In genomic region chr10:69888399-69888798, GRCm38 (mm10) we compare ENCODE assay signal across 9 mouse cellular contexts.
A peak's percentile ranks its signal among the peaks of the same experiment; 100 is the strongest.
DNase-seq lines count a peak whose midpoint lies in the region; ATAC-seq lines count a peak whose summit lies in the region.
"Had no signal": no experiment of that assay in that cellular context is flagged by ENCODE, and none has a peak within 500 bp of the region (broad histone marks: within the 10 kb centered on the region; RNA-seq: fewer than 3 reads in every experiment).

No protein-coding gene starts in this region.

- peak overlapping the region; percentile 63 for H3K4me2 ChIP-seq in heart, embryonic 14.5 days (ENCODE audit: low read length)

- H3K27ac ChIP-seq in embryonic facial prominence, embryonic 10.5 days (replicated peaks): no peak overlapping the region
- peak overlapping the region; percentile 77 to 80 for H3K27ac ChIP-seq in heart, embryonic 14.5 days (replicated peaks in 1 of 2; ENCODE audit: control insufficient read depth in 1 of 2, insufficient read depth in 1 of 2, low read depth in 2 of 2, low read length in 2 of 2)

- H3K36me3 ChIP-seq in embryonic facial prominence, embryonic 10.5 days (replicated peaks): peaks cover 32% of the 10 kb centered on the region
- H3K36me3 ChIP-seq in heart, embryonic 14.5 days (ENCODE audit: control insufficient read depth, insufficient read depth, low read length): peaks cover 43% of the 10 kb centered on the region

- no peak for ATAC-seq in heart, embryonic 14.5 days (ENCODE audit: insufficient number of reproducible peaks, insufficient read depth, low FRiP score, low read depth)
- peak; percentile 75 for ATAC-seq in megakaryocyte progenitor cell, adult 5-6 weeks (replicated peaks; ENCODE audit: poor library complexity)

- no peaks in the 10 kb centered on the region for H3K27me3 ChIP-seq in embryonic facial prominence, embryonic 10.5 days (replicated peaks; ENCODE audit: low read depth, poor library complexity, severe bottlenecking)
- no peaks in the 10 kb centered on the region for H3K27me3 ChIP-seq in heart, embryonic 14.5 days (ENCODE audit: control insufficient read depth, insufficient read depth, low read length)
- H3K27me3 ChIP-seq: megakaryocyte, embryonic 14.5 days had no signal

- H3K4me1 ChIP-seq in embryonic facial prominence, embryonic 10.5 days: no peaks in the 10 kb centered on the region
- H3K4me1 ChIP-seq in heart, embryonic 14.5 days (ENCODE audit: control insufficient read depth in 2 of 2, insufficient read depth in 2 of 2, low read length in 2 of 2): peaks cover 2 to 7% of the 10 kb centered on the region in 2 experiments; a peak in 2 of 4 replicates
- H3K4me1 ChIP-seq: megakaryocyte, embryonic 14.5 days had no signal

- H3K9me3 ChIP-seq in embryonic facial prominence, embryonic 10.5 days: no peaks in the 10 kb centered on the region
- H3K9me3 ChIP-seq in heart, embryonic 14.5 days (ENCODE audit: control insufficient read depth, low read length): no peaks in the 10 kb centered on the region

- H3K4me3 ChIP-seq in embryonic facial prominence, embryonic 10.5 days: peak overlapping the region; percentile 16; the same call in 1 of the 2 replicates
- H3K4me3 ChIP-seq in heart, embryonic 14.5 days (ENCODE audit: control insufficient read depth in 1 of 2, insufficient read depth in 1 of 2, low read depth in 1 of 2, low read length in 2 of 2): peak overlapping the region in 1 of 2 experiments; percentile 14; a peak in 2 of 4 replicates
- H3K4me3 ChIP-seq: megakaryocyte, embryonic 14.5 days had no signal

- peak overlapping the region; percentile 61; the same call in 1 of the 2 replicates for H3K9ac ChIP-seq in heart, embryonic 14.5 days (ENCODE audit: low read length)

- peak; percentile 52 for DNase-seq in layer of hippocampus, adult 11-12 months (ENCODE audit: low spot score)
- no peak for DNase-seq in layer of hippocampus, adult 8-10 months (ENCODE audit: low spot score in 2 of 2)
- DNase-seq in ES-CJ7 (ENCODE audit: low read depth, low spot score): peak; percentile 86
- no peak for DNase-seq in embryonic facial prominence, embryonic 10.5 days (ENCODE audit: low spot score)
- peak; percentile 74 for DNase-seq in kidney, postnatal 14 days
- DNase-seq in yolk sac, embryonic 10.5 days (ENCODE audit: low spot score): peak; percentile 77

- WGBS in embryonic facial prominence, embryonic 10.5 days: 32% methylated on average over 4 of the region's 4 CpGs
- 15% methylated on average over 4 of the region's 4 CpGs for WGBS in heart, embryonic 14.5 days

Comparison
In these comparisons a context has a peak if more than half of its experiments do, and no peak if none do; other contexts are left out.
1. DNase-seq: peak in layer of hippocampus, adult 11-12 months (single experiment), ES-CJ7 (single experiment), kidney, postnatal 14 days (single experiment) and yolk sac, embryonic 10.5 days (single experiment); none in layer of hippocampus, adult 8-10 months (0 of 2) and embryonic facial prominence, embryonic 10.5 days (single experiment).